Mouse (Mus musculus) midbrain, embryonic 12.5 days (tissue): ENCODE results near the gene Cntnap1. TPM values are rescaled to one million over a fixed set of nuclear protein-coding genes. Genes with fewer than 3 reads are reported as not detected.
A peak's percentile ranks its signal among the peaks of the same experiment; 100 is the strongest.

ENCODE experiments used
- ATAC-seq: fragments of 200-750 bp; cut with Nextera tagmentation; 2 replicates; pipeline ENCODE4 v1.8.0; 2017; ENCODE audit warnings: low read depth, moderate TSS enrichment, moderate library complexity; ENCODE audit not compliant: low FRiP score
- H3K27ac ChIP-seq: fragments of 300-500 bp; sonication (generic); replicated peaks from 2 replicates; pipeline ENCODE4 v1.5.1; 2016; ENCODE audit warnings: mild to moderate bottlenecking
- H3K27me3 ChIP-seq: fragments of 300-500 bp; sonication (generic); 2 replicates; pipeline ENCODE4 v1.6.1; 2016; ENCODE audit warnings: mild to moderate bottlenecking
- H3K36me3 ChIP-seq: fragments of 300-500 bp; sonication (generic); 2 replicates; pipeline ENCODE4 v1.6.1; 2016
- H3K4me1 ChIP-seq: fragments of 300-500 bp; sonication (generic); 2 replicates; pipeline ENCODE4 v1.6.1; 2016
- H3K4me2 ChIP-seq: fragments of 300-500 bp; sonication (generic); replicated peaks from 2 replicates; pipeline ENCODE4 v1.6.1; 2016; ENCODE audit warnings: mild to moderate bottlenecking, moderate library complexity
- H3K4me3 ChIP-seq: fragments of 300-500 bp; sonication (generic); 2 replicates; pipeline ENCODE4 v1.5.1; 2016; ENCODE audit warnings: mild to moderate bottlenecking
- H3K9ac ChIP-seq: fragments of 300-500 bp; sonication (generic); replicated peaks from 2 replicates; pipeline ENCODE4 v1.6.1; 2016; ENCODE audit warnings: mild to moderate bottlenecking, moderate library complexity
- H3K9me3 ChIP-seq: fragments of 300-500 bp; sonication (generic); 2 replicates; pipeline ENCODE4 v1.6.1; 2016; ENCODE audit warnings: mild to moderate bottlenecking
- WGBS: fragments of 180-500 bp; shearing (Covaris S2); methylation state at CpG from one replicate; pipeline ENCODE4 v1.1.7; 2016; 5-methylcytosine and 5-hydroxymethylcytosine counted together
- polyA plus RNA-seq: library from polyadenylated mRNA; unstranded; fragments of >200 nt; fragmentation: Nextera tagmentation; extraction: Ambion mirVana; gene quantifications from 2 replicates; pipeline ENCODE4 v1.2.1, GENCODE M21; 2016

The Cntnap1 gene
- polyA plus RNA-seq, 1 experiment from 2014 or later, result 0.74 TPM

DNA sequence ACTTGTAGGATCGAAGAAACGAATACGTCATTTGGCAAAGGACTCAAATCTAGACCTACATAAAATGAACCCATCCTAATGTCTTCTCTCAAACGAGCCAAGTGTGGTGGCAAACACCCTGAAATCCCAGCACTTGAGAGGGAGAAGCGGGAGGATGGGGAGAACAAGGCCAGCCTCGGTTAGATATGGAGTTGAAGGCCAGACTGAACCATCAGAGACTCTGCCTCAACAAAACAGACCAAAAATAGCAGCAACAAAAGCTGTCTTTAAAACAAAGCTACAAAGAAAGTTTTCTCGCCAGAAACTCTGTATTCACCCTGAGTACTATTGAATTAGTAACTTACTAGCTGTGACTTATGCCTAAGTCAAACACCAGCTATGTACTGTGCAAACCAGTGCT lies 33.3 kb upstream of the Cntnap1 start:
- Histone ChIP-seq H3K36me3 (no peaks in the 10 kb centered on the region), H3K9ac (no peak overlapping the region), H3K27ac (no peak overlapping the region), H3K27me3 (peaks cover 12% of the 10 kb centered on the region), H3K4me3 (no peak overlapping the region), H3K4me2 (no peak overlapping the region), H3K9me3 (no peaks in the 10 kb centered on the region), H3K4me1 (peaks cover 9% of the 10 kb centered on the region; the same call in 1 of the 2 replicates)
- WGBS, result 84% methylated on average over 7 of the region's 7 CpGs
- no peak for ATAC-seq

DNA sequence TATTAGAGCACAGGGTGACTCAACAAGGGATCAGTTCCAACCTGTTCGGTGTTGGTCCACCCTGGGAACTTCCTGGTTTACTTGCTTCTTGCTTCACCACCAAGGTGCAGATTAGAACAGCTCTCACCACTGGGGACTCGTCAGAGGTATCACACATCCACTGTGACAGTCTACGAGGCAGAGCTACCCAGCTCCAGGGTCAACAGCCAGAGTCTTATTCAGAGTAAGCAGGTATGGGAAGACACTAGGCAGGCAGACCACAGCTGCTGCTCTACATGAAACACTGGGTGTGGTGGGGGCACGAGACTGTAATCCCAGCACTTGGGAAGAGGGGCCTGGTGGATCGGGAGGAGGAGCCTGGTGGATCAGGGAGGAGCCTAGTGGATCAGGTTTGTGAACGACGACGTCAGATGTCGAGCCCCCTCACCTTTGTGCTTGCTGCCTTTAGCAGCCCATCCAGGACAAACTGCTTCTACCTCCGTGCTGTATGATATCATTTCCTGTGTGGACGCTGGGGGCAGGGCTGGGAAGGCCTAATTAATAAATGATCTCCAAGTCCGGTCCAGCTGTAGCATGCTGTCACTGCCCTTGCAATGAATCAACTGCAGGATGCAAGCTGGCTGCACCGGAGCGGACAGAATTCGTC lies 31.7 kb upstream of the Cntnap1 start:
- Histone ChIP-seq H3K4me3 (peak overlapping the region; percentile 14; the same call in 1 of the 2 replicates), H3K27me3 (peaks cover 13% of the 10 kb centered on the region), H3K4me2 (peak overlapping the region; percentile 32), H3K4me1 (peaks cover 13% of the 10 kb centered on the region), H3K36me3 (no peaks in the 10 kb centered on the region), H3K9me3 (no peaks in the 10 kb centered on the region), H3K27ac (peak overlapping the region; percentile 35), H3K9ac (peak overlapping the region; percentile 11; the same call in 1 of the 2 replicates)
- 29% methylated on average over 15 of the region's 15 CpGs for WGBS
- no peak; the same call in 1 of the 2 replicates for ATAC-seq

DNA sequence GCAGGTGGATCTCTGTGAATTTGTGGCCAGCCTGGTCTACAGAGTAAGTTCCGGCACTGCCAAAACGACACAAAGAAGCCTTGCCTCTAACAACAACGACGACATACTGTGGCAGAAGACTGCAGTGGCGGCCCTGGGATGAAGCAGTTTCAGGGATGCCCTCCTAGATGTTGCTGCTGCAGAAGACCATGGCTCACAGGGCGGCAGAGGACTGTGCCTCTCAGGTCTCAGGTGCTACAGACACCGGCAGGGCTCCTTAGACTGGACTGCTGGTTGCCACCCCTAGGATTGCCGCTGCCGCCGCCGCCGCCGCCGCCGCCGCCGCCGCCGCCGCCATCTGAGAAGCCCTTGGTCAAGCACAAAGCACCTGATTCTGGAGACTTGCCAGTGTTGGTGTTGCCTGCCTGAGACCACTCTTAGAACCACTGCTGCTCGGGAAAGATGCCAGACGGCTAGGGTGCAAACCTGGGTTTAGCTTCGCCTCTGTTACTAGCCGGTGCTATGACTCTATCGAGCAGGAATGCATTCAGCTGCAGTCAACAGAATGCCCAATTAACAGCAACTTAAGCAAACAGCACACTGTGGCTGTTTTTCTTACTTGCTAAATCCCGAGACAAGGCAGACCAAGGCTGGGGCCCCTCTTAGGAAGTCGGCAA lies 30.0 kb upstream of the Cntnap1 start:
- H3K36me3 ChIP-seq, result no peaks in the 10 kb centered on the region
- peak overlapping the region; percentile 24 for H3K4me3 ChIP-seq
- H3K9me3 ChIP-seq, result no peaks in the 10 kb centered on the region
- no peak overlapping the region for H3K27ac ChIP-seq
- peaks cover 17% of the 10 kb centered on the region for H3K4me1 ChIP-seq
- WGBS, result 41% methylated on average over 27 of the region's 27 CpGs
- H3K27me3 ChIP-seq, result peaks cover 13% of the 10 kb centered on the region
- peak overlapping the region; percentile 42 for H3K4me2 ChIP-seq
- H3K9ac ChIP-seq, result no peak overlapping the region
- ATAC-seq, result no peak

DNA sequence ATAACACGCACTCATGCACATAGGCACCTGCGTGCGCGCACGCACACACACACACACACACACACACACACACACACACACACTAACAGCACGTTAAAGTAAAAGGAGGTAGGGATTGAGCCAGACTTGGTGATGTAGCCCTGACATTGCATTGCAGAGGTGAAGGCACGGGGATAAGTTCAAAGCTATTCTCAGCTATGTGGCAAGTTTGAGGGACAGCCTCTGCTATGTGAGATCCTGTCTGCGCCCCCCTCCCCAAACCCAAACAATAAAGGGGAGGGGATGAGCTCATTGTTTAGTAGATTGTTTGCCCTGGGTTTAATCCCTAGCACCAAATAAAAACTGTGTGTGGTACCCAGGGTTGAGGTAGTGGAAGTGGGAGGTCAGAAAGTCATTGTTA lies 29.2 kb upstream of the Cntnap1 start:
- Histone ChIP-seq H3K9ac (no peak overlapping the region), H3K27ac (no peak overlapping the region)
- no peak for ATAC-seq

DNA sequence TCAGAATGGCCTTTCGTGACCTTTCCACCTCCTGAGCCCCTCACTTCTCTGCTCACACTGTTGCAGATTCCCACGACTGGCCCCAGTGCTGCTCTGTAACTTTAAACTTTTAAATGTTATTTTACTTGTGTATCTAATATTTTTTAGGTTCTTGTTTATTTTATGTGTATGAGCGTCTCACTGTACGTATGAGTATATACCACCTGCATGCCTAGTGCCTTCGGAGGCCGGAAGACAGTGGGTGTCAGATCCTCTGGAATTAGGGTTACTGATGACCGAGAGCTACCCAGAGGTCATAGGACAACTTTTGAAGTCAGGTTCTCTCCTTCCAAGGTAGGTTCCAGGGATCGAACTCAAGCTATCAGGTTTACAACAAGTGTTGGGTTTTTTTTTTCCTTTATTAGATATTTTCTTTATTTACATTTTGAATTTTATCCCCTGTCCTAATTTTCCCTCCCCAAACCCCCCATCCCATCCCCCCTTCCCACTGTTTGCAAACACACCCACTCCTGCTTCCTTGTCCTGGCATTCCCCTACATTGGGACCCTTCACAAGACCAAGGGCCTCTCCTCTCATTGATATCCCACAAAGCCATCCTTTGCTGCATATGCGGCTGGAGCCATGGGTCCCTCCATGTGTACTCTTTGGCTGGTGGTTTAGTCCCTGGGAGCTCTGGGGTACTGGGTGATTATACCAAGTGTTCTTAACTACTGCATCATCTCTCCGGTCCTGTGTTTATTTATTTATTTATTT lies 27.9 kb upstream of the Cntnap1 start:
- Histone ChIP-seq H3K4me1 (peaks cover 21% of the 10 kb centered on the region), H3K36me3 (no peaks in the 10 kb centered on the region), H3K4me2 (no peak overlapping the region), H3K4me3 (no peak overlapping the region), H3K27me3 (peaks cover 13% of the 10 kb centered on the region), H3K9me3 (no peaks in the 10 kb centered on the region), H3K27ac (no peak overlapping the region), H3K9ac (no peak overlapping the region)
- no peak for ATAC-seq
- WGBS, result 88% methylated on average over 10 of the region's 10 CpGs

More for the DNA sequence above, 29.2 kb upstream of the Cntnap1 start:
- Histone ChIP-seq H3K9me3 (no peaks in the 10 kb centered on the region), H3K4me1 (peaks cover 17% of the 10 kb centered on the region), H3K4me3 (no peak overlapping the region), H3K27me3 (peaks cover 13% of the 10 kb centered on the region), H3K4me2 (no peak overlapping the region), H3K36me3 (no peaks in the 10 kb centered on the region)
- WGBS, result 79% methylated on average over 8 of the region's 8 CpGs

DNA sequence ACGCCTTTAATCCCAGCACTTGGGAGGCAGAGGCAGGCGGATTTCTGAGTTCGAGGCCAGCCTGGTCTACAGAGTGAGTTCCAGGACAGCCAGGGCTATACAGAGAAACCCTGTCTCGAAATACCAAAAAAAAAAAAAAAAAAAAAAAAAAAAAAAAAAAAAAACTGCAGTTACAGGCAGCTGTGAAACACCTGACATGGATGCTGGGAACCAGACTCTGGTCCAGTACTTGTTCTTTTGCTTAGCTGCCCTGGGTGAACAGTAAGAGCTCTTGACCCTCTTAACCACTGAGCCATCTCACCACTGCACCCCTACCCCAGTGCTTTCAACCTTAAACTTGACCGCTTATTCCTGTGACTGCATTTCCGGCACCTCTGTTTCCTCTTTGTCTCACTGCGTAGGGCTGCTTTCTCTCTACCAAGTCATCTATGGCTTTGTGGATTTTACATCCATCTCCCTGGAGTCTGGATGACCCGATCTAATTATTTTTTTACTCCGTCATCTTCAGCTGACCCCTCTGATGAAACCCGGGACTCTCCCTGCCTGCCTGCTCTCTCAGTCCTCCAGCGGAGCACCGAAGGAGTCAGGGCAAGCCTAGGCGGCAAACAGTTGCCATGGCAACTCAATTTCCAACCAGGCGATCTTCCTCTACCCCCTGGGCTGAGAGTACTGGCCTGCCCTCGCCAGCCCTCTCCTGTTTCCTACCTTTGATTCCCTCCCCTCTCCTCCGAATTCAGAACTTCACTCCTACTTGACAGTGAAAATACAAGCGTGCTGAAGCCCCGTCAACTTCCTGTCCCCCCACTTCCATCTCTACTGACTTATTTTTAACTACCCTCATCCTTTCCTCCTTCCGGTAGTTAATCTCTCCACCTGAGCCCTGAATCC lies 26.7 kb upstream of the Cntnap1 start:
- Histone ChIP-seq H3K27me3 (peaks cover 13% of the 10 kb centered on the region), H3K4me1 (peaks cover 19% of the 10 kb centered on the region), H3K4me2 (peak overlapping the region; percentile 53), H3K4me3 (peak overlapping the region; percentile 25), H3K9me3 (no peaks in the 10 kb centered on the region), H3K27ac (peak overlapping the region; percentile 70), H3K9ac (peak overlapping the region; percentile 41; the same call in 1 of the 2 replicates), H3K36me3 (no peaks in the 10 kb centered on the region)
- 22% methylated on average over 19 of the region's 19 CpGs for WGBS
- ATAC-seq, result peak; percentile 76

DNA sequence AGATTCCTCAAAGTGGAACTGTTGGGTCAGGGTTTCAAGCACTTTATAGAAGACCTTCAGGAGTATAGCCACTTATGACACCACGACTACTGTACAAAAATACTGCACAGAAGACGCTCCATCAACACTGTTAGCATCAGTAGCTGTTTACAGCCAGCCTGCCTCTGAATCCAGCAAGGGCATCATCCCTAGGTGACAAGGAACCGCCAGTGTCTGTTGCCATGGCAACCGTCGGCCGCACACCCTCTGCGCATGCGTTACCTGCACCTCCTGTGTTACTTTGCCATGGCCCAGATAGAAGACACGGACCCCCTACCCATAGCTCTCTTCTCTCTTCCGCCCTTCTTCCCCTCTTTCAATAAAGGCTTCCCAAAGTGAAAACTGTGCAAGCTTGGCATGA lies 23.9 kb upstream of the Cntnap1 start:
- Histone ChIP-seq H3K36me3 (no peaks in the 10 kb centered on the region), H3K27ac (peak overlapping the region; percentile 44; the same call in 1 of the 2 replicates), H3K4me1 (peaks cover 22% of the 10 kb centered on the region), H3K4me3 (no peak overlapping the region), H3K27me3 (peaks cover 6% of the 10 kb centered on the region), H3K9ac (no peak overlapping the region), H3K9me3 (no peaks in the 10 kb centered on the region), H3K4me2 (peak overlapping the region; percentile 9; the same call in 1 of the 2 replicates)
- ATAC-seq, result no peak
- WGBS, result 17% methylated on average over 10 of the region's 10 CpGs

DNA sequence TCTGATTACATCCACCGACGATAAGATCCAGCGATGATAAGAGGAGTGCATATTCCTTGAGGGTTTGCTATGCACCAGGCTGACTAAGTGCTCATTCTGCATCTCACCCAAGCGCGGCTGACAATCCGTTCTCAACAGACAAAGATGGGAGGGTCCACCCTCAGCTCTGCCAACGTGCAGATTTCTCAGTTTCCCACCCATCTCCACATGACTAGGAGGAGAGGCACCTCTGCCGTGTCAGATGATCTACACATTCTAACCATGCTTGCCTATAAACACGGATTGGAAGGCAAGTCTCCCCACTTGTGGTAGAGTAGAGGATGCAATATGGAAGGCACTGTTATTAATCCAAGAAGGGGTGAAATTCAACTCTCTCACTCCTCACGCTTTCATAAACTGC lies 21.6 kb upstream of the Cntnap1 start:
- ATAC-seq, result no peak
- 74% methylated on average over 10 of the region's 10 CpGs for WGBS
- Histone ChIP-seq H3K9me3 (no peaks in the 10 kb centered on the region), H3K9ac (no peak overlapping the region), H3K4me3 (no peak overlapping the region), H3K27ac (0 out of 2 replicates have a peak overlapping the region, but pooled peaks have one; percentile 5), H3K4me2 (no peak overlapping the region), H3K4me1 (peaks cover 17% of the 10 kb centered on the region), H3K36me3 (no peaks in the 10 kb centered on the region), H3K27me3 (no peaks in the 10 kb centered on the region)

DNA sequence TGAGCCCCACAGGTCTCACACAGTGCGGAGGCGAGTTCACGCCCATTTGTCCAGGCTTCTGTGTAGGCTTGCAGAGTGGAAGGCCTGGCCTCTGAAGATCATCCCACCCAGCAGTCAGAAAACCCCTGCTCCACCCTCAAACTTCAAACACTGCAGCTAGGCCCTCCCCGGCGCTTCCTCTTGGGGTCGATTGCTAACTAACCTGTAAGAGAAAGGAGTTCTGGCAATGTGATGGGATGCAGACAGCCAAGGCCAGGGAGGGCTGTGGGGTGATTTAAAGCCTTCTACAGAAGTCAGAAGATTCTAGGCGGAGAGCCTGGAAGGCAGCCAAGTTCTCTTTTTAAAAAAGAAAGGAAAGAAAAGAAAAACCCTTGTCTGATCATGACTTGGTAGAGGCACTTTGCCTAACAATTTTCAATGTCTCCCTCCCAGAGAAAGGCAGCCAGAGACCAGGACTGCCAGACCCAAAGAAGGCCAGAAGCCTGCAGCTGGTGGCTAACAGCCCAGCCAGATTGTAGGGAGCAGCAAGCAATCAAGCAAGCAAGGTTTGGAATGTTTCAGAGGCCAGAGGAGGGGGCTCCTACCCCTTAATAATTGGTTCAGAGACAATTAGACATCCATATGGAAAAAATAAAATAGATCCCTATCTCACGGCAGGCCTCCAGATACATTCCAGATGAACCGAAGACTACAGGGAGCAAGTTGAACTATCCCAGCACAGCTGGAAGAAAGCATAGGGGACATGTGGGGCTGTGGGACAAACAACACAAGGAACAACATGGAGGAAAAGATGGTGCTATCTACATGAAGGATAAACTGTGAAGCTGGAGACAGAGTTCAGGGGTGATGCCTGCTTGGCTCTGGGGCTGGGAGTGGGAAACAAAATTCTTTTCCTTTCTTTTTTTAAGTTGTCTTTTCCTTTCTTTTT lies 20.9 kb upstream of the Cntnap1 start:
- H3K4me3 ChIP-seq, result no peak overlapping the region
- no peak overlapping the region for H3K9ac ChIP-seq
- H3K27ac ChIP-seq, result 0 out of 2 replicates have a peak overlapping the region, but pooled peaks have one; percentile 5
- no peaks in the 10 kb centered on the region for H3K9me3 ChIP-seq
- WGBS, result 65% methylated on average over 9 of the region's 9 CpGs
- no peaks in the 10 kb centered on the region for H3K36me3 ChIP-seq
- no peak for ATAC-seq
- no peak overlapping the region for H3K4me2 ChIP-seq
- peaks cover 14% of the 10 kb centered on the region for H3K4me1 ChIP-seq
- no peaks in the 10 kb centered on the region for H3K27me3 ChIP-seq

DNA sequence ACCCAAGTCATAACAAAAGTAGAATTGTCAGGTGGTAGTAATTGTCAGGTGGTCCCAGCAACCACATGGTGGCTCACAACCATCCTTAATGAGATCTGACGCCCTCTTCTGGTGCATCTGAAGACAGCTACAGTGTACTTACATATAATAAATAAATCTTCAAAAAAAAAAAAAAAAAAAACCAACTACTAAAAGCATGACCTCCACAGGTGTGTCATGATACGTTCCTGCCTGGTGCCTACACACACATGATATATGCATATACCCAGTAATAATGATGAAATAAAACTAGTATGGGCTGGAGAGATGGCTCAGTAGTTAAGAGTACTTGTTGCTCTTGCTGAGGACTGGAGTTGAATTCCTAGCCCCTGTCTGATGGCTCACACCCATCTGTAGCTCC lies 19.3 kb upstream of the Cntnap1 start:
- WGBS, result 44% methylated on average over 2 of the region's 2 CpGs
- H3K4me1 ChIP-seq, result peaks cover 23% of the 10 kb centered on the region
- peaks cover 7% of the 10 kb centered on the region; the same call in 1 of the 2 replicates for H3K27me3 ChIP-seq
- H3K36me3 ChIP-seq, result no peaks in the 10 kb centered on the region
- H3K9ac ChIP-seq, result no peak overlapping the region
- ATAC-seq, result no peak
- H3K4me2 ChIP-seq, result no peak overlapping the region
- H3K4me3 ChIP-seq, result no peak overlapping the region
- H3K27ac ChIP-seq, result no peak overlapping the region
- no peaks in the 10 kb centered on the region for H3K9me3 ChIP-seq
